Comparison of ENCODE assay signal across 16 mouse cellular contexts in genomic region chr9:69045908-69046307, GRCm38 (mm10).
"Had no signal": no experiment of that assay in that cellular context is flagged by ENCODE, and none has a peak within 500 bp of the region (broad histone marks: within the 10 kb centered on the region; RNA-seq: fewer than 3 reads in every experiment).

No protein-coding gene starts in this region.

- H3K4me1 ChIP-seq: kidney, embryonic 15.5 days; liver, embryonic 13.5 days; midbrain, embryonic 15.5 days; neural tube, embryonic 12.5 days; neural tube, embryonic 15.5 days had no signal

- H3K4me3 ChIP-seq: kidney, embryonic 15.5 days; left cerebral cortex, adult 2 months; liver, embryonic 13.5 days; midbrain, embryonic 15.5 days; neural tube, embryonic 12.5 days; neural tube, embryonic 15.5 days had no signal

- H3K27ac ChIP-seq: kidney, embryonic 15.5 days; left cerebral cortex, adult 2 months; liver, embryonic 13.5 days; midbrain, embryonic 15.5 days; neural tube, embryonic 12.5 days; neural tube, embryonic 15.5 days had no signal

- H3K27me3 ChIP-seq: kidney, embryonic 15.5 days; liver, embryonic 13.5 days; midbrain, embryonic 15.5 days; neural tube, embryonic 12.5 days; neural tube, embryonic 15.5 days had no signal

- H3K36me3 ChIP-seq: kidney, embryonic 15.5 days; liver, embryonic 13.5 days; midbrain, embryonic 15.5 days; neural tube, embryonic 12.5 days; neural tube, embryonic 15.5 days had no signal

- H3K9ac ChIP-seq: kidney, embryonic 15.5 days; liver, embryonic 13.5 days; midbrain, embryonic 15.5 days; neural tube, embryonic 12.5 days; neural tube, embryonic 15.5 days had no signal

- DNase-seq: kidney, postnatal 10 days; kidney, postnatal 36 days; layer of hippocampus, postnatal 36 days; liver, embryonic 13.5 days; lung, adult 2 months; lung, postnatal 14 days; lung, postnatal 4 days; thymus, adult 2 months; thymus, postnatal 14 days; thymus, postnatal 4 days had no signal

- H3K4me2 ChIP-seq: kidney, embryonic 15.5 days; liver, embryonic 13.5 days; midbrain, embryonic 11.5 days; midbrain, embryonic 15.5 days; neural tube, embryonic 12.5 days; neural tube, embryonic 15.5 days had no signal

- ATAC-seq: midbrain, embryonic 15.5 days had no signal

- H3K9me3 ChIP-seq: kidney, embryonic 15.5 days; liver, embryonic 13.5 days; midbrain, embryonic 15.5 days; neural tube, embryonic 12.5 days; neural tube, embryonic 15.5 days had no signal
